Mouse (Mus musculus): Measurements from ENCODE around the gene Tshr. TPM values are rescaled to one million over a fixed set of nuclear protein-coding genes. Genes with fewer than 3 reads are reported as not detected.
"Not testable (repeated sequence)": the region's sequence is repeated elsewhere in the genome, so short reads cannot be mapped to it uniquely, and the experiment has no call there.

The Tshr gene
- under 1 TPM; 0.27 to 0.36 TPM for total RNA-seq (2021)
- long read RNA-seq, partial matches to known transcripts = 0 of 3 reads
- long read RNA-seq, other reads (novel, unspliced or antisense) = 3 of 3 reads

- peak; percentile 91 to 95 for DNase-seq (ENCODE audit: low spot score in 2 of 2)
Observed at GRCm38 (mm10) chr12:91384281-91385017, at the start of gene Tshr, which contains the start of gene Cep128. Gene Tshr, plus strand, starts transcription at chr12:91384563. Gene Cep128, minus strand, starts transcription at chr12:91384409.

- not testable (repeated sequence) for DNase-seq (ENCODE audit: low spot score in 2 of 2)
Observed at GRCm38 (mm10) chr12:91338656-91339055, 45.7 kb upstream of the Tshr start.

- DNase-seq (ENCODE audit: low spot score in 2 of 2) = no peak
Observed at GRCm38 (mm10) chr12:91353783-91354182, 30.6 kb upstream of the Tshr start.

GRCm38 (mm10) chr12:91369173-91369572 lies 15.2 kb upstream of the Tshr start:
- no peak for DNase-seq (ENCODE audit: low spot score in 2 of 2)

- DNase-seq (ENCODE audit: low spot score in 2 of 2) = no peak
Observed at GRCm38 (mm10) chr12:91383516-91384264, 673 bp upstream of the Tshr start.

GRCm38 (mm10) chr12:91400232-91401048 lies 16.1 kb downstream of the Tshr start:
- peak; percentile 66 to 87 for DNase-seq (ENCODE audit: low spot score in 2 of 2)

- no peak for DNase-seq (ENCODE audit: low spot score in 2 of 2)
Observed at GRCm38 (mm10) chr12:91401049-91401352, 16.6 kb downstream of the Tshr start.

- no peak for DNase-seq (ENCODE audit: low spot score in 2 of 2)
Observed at GRCm38 (mm10) chr12:91410306-91410705, 25.9 kb downstream of the Tshr start.

GRCm38 (mm10) chr12:91412461-91413182 lies 28.3 kb downstream of the Tshr start:
- no peak for DNase-seq (ENCODE audit: low spot score in 2 of 2)

GRCm38 (mm10) chr12:91415112-91415511 lies 30.7 kb downstream of the Tshr start:
- DNase-seq (ENCODE audit: low spot score in 2 of 2) = no peak

- DNase-seq (ENCODE audit: low spot score in 2 of 2) = no peak
Observed at GRCm38 (mm10) chr12:91416828-91417227, 32.5 kb downstream of the Tshr start.

GRCm38 (mm10) chr12:91418791-91419190 lies 34.4 kb downstream of the Tshr start:
- DNase-seq (ENCODE audit: low spot score in 2 of 2) = peak; percentile 39 to 70

- DNase-seq (ENCODE audit: low spot score in 2 of 2) = no peak
Observed at GRCm38 (mm10) chr12:91421272-91421671, 36.9 kb downstream of the Tshr start.

- peak in 1 of 2 experiments; percentile 59 for DNase-seq (ENCODE audit: low spot score in 2 of 2)
Observed at GRCm38 (mm10) chr12:91423125-91423820, 38.9 kb downstream of the Tshr start.

GRCm38 (mm10) chr12:91426499-91426898 lies 42.1 kb downstream of the Tshr start:
- DNase-seq (ENCODE audit: low spot score in 2 of 2) = no peak

- DNase-seq (ENCODE audit: low spot score in 2 of 2) = no peak
Observed at GRCm38 (mm10) chr12:91427129-91427528, 42.8 kb downstream of the Tshr start.

GRCm38 (mm10) chr12:91482195-91482733 lies 97.9 kb downstream of the Tshr start:
- no peak for DNase-seq (ENCODE audit: low spot score in 2 of 2)

- DNase-seq (ENCODE audit: low spot score in 2 of 2) = no peak
Observed at GRCm38 (mm10) chr12:91486342-91486741, 102.0 kb downstream of the Tshr start.

GRCm38 (mm10) chr12:91488406-91488805 lies 104.0 kb downstream of the Tshr start:
- no peak for DNase-seq (ENCODE audit: low spot score in 2 of 2)

All from layer of hippocampus, adult 18-20 months (tissue).